Mouse (Mus musculus) neutrophil, adult 5-6 weeks (primary cell): ENCODE results near the gene Mecp2. TPM values are rescaled to one million over a fixed set of nuclear protein-coding genes. Genes with fewer than 3 reads are reported as not detected.
"Not testable (repeated sequence)": the region's sequence is repeated elsewhere in the genome, so short reads cannot be mapped to it uniquely, and the experiment has no call there.

ENCODE experiments used
- ATAC-seq: fragments of 151-379, 151-347 bp; 2 replicates; pipeline ENCODE4 v1.8.0; 2017; ENCODE audit warnings: mild to moderate bottlenecking, moderate TSS enrichment; ENCODE audit not compliant: insufficient number of reproducible peaks, poor library complexity, low FRiP score, severe bottlenecking; ENCODE audit errors: extremely low read depth
- total RNA-seq: library from RNA; stranded (forward); fragments of 200-1000 nt; gene quantifications from 2 replicates; pipeline ENCODE4 v1.2.3, GENCODE M21; 2017

The Mecp2 gene
- 27.6 and 28.6 TPM in 2 replicates for total RNA-seq

DNA sequence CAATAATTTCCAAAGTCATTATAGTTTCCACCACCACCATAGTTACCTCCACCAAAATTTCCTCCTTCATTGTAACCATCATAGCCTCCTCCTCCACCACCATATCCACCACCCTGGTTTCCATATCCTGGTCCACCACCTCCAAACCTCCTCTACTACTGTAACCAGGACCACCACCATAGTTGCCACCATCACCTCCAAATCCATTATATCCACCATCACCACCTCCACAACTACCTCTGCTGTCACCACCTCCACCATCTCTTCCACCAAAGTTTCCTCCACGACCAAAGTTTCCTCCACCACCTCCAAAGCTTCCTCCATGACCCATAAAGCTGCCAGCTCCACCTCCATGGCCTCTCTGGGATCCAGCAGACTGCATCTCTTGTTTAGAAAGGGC is at the start of gene Mecp2:
Mecp2 (minus strand) TSS at position 101 of the 400 bp plus-strand sequence.
- not testable (repeated sequence) for ATAC-seq

- no peak for ATAC-seq
Measured at GRCm38 (mm10) chrX:74176959-74177358, 41.8 kb upstream of the Mecp2 start, which contains the start of gene Tktl1. Gene Tktl1 (plus strand): TSS chrX:74177259.

DNA sequence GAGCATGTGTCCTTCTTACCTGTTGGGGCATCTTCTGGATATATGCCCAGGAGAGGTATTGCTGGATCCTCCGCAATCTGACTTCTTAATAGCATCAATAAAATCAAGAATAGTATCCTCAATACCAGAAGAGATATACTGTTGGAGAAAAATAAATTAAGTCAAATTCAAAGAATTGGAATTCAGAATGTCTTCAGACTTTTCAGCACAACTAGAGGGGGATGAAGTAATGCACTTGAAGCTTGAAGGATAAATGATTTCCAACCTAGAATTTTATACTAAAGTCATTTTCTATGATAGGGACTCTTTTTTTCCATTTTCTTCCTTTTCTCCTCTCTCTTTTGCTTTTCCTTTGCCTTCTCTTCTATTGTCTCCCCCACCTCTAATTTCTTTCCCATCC is 32.6 kb upstream of the Mecp2 start, which contains the start of gene Tex28:
Tex28 (minus strand) TSS at position 101 of the 400 bp plus-strand sequence.
- no peak for ATAC-seq

- ATAC-seq: no peak
Measured at GRCm38 (mm10) chrX:74127164-74127563, 8.0 kb downstream of the Mecp2 start, which contains the start of gene Opn1mw. Gene Opn1mw (plus strand): TSS chrX:74127464.

GRCm38 (mm10) chrX:74124975-74125374 is 10.2 kb downstream of the Mecp2 start:
- ATAC-seq: no peak

DNA sequence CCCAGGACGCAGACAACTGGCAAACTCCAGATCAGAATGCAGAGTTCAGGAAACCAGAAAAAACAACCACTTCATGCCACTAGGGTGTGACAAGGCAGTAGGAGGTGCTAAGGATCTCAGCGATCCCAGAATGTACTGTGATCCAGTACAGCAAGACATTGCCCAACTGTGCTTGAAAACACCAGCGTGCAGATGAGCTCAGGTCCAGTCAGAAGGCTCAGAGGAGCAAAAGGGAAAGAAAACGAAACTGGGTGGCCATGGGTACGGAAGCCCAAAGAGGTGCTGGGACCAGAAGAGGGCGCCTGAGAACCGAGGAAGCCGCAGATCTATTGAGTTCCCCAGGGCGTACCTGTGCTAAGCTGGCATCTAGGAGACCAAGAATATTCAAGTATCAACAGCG is 19.7 kb downstream of the Mecp2 start:
- peak; percentile 84 for ATAC-seq

- no peak for ATAC-seq
Measured at GRCm38 (mm10) chrX:74114036-74114435, 21.1 kb downstream of the Mecp2 start.

DNA sequence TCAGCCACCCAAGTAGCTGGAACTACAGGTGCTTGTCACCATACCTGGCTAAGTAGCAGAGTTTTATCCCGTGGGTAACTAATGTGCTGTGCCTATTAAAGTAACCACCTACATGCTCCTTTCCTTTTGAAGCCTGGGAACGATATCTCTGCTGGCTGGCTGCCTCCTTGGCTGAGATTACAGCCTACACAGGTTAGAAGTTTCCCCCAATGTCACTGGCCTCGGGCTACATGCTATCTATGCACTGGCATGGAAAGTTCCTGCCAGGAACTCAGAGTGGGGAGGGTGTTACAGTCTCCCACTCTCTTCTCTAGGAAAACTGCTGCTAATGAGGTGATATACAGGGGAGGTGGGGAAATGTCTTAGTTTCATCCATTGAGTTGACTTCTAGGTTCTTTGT is 26.4 kb downstream of the Mecp2 start:
- ATAC-seq: no peak

- ATAC-seq: no peak
Measured at GRCm38 (mm10) chrX:74105916-74106315, 29.2 kb downstream of the Mecp2 start.

GRCm38 (mm10) chrX:74103457-74104188 is 31.5 kb downstream of the Mecp2 start:
- no peak for ATAC-seq

- ATAC-seq: no peak
Measured at GRCm38 (mm10) chrX:74095130-74095529, 40.0 kb downstream of the Mecp2 start.

DNA sequence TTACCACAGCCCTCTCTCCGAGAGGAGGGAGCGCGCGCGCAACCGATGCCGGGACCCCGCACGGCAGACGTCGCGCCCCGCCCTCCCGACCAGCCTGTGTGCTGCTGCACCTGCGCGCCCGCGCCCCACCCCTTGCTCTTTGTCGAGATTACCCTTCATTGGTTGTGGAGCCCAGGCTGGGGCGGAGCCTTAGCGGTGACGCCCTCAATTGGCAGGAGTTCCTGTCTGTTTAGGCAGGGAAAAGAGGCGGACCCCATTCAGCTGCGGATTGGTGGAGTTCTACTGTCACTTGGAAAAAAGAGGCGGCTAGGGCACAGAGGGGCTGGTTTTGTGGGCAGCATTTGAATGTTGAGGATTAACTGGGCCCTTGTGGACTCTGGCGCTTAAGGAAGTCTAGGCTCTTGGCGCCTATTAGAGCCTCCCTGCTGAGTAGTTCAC is 49.5 kb downstream of the Mecp2 start:
- peak; percentile 100 for ATAC-seq

DNA sequence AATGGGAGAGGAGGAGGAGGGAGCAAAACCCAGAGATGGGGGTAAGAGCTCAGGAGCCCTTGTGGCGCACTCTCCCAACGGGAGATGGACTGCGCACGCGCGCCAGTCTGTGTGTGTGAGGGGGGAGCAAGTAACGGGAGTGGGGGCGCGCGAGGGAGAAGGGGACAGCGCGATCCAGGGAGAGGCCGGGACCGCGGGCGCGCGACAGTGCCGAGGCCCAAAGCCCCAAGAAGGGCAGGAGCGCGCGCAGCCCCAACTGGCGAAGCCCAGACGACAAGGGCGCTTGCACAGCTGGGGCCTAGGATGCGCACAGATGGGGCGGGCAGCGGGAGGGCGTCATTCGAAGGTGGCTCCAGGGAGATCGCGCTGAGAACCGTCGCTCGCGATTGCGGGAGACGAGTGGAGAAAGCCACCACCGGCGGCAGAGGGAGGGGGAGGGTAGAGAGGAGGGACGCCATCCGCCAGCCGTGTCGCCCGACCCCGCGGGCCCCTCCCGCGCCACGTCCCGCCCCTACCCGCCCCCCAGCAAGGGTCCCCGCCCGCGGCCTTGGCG is 50.1 kb downstream of the Mecp2 start:
- ATAC-seq: peak; percentile 27; the same call in 1 of the 2 replicates

- no peak for ATAC-seq
Measured at GRCm38 (mm10) chrX:74084276-74084837, 50.8 kb downstream of the Mecp2 start.

DNA sequence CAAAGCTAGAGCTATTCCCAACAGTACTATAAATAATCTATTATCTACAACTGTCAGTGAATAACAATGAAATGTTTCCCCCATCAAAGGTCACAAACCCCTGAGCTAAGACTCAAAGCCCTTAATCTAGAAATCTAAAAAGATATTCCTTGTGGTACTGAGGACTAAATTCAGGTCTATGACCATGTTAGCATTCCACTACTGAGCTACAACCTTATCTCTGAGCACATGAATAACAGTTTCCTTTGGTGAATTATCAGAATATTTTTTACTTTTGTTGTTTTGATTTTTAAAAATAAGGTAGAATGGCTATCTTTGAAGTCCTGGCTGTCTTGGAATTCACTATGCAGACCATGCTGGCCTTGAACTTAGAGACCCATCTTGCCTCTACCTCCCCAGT is 64.4 kb downstream of the Mecp2 start:
- ATAC-seq: no peak

DNA sequence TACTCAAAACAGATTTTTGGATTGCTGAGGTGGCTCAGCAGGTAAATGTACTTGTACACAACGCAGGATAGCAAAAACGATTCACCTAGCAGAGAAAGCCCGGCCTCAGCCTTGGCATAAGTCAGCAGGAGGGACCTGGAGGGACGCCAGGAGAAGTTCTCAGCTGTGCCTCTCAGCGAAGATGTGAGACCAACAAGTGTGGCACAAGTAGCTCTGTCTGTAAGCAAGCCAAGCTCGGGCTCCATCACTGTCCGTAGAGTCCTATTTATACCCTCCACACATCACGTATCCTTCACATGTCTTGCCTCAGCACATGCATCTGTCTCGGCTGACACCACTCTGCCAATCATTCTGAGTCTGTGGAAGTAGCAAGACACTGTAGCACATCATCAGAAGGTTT is 67.3 kb downstream of the Mecp2 start:
- no peak for ATAC-seq

- no peak for ATAC-seq
Measured at GRCm38 (mm10) chrX:74045107-74045506, 90.1 kb downstream of the Mecp2 start.

GRCm38 (mm10) chrX:74037702-74038375 is 97.3 kb downstream of the Mecp2 start:
- no peak for ATAC-seq

GRCm38 (mm10) chrX:74030000-74030399 is 105.2 kb downstream of the Mecp2 start:
- ATAC-seq: no peak
